Mouse (Mus musculus): ENCODE results near the gene Flywch1.

Gene Flywch1

DNA sequence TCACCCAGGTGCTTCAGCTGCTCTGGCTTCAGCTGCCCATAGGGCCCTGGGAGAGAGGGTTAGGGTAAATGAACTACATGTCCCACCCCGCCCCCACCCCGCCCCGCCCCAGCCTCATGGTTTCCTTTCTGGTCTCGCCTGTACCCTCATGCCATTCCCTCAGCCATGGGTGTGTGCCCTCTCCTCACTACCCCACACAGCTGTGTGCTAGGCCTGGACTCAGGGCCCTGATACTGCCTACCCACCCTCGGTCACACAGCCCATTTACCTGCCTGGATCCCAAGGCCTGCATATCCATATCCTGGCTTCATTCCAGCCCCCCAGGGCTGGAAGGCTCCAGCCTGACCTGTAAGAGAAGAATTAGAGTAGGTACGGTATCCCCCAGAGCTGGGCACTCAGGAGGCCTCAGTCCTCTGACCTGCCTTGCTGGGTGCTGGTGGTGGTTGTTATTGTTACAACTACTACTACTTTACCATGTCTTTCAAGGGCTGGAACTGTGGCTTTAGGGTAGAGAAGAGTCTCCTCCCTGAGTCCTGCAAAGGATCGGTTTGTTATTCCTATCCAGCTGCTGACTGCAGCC, 65.8 kb downstream of the Flywch1 start:
- no peak for DNase-seq (ENCODE audit: low read depth)

- no peak for DNase-seq (ENCODE audit: low read depth)
Measured at GRCm38 (mm10) chr17:23704741-23705140, 66.7 kb downstream of the Flywch1 start.

DNA sequence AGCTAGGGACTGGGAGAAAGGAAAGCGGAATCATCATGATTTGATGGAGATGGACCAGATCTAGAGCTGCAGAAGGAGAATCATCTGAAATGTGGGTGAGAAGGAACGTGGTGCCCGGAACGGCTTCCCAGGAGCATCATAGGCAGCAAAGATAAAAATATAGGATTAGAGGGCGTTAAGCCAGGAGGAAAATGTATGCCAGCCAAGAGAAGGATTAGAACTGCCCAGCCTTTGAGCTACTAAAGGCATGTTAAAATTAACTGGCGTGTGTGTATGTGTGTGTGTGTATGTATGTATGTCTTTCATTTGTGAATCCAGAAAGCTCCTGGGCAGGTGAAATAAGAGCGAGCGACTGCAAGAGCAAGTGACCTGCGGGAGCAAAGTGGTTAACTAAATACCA, 68.1 kb downstream of the Flywch1 start:
- DNase-seq (ENCODE audit: low read depth) = no peak

Measured in induced T-regulatory cell, adult 2 months (primary cell).